Mouse (Mus musculus) kidney, adult 2 months (tissue): ENCODE results near the gene Smc3.

Source experiments
- CTCF ChIP-seq: fragments of 200-500 bp; conservative IDR thresholded peaks from 2 replicates; pipeline ENCODE4 v1.5.1; 2011; ENCODE audit warnings: low read depth, mild to moderate bottlenecking, control low read depth, low read length, moderate library complexity, mixed read lengths; ENCODE audit not compliant: insufficient read depth, insufficient read length
- POLR2A ChIP-seq: fragments of 200-500 bp; IDR thresholded peaks from one replicate; pipeline ENCODE4 v1.6.1; 2011; ENCODE audit warnings: low read depth, low read length, control low read depth

GRCm38 (mm10) chr19:53687592-53687991 is 87.4 kb downstream of the Smc3 start:
- TF ChIP-seq CTCF (no peak), POLR2A (no peak)
